Mouse (Mus musculus): Measurements from ENCODE around the gene Cop1.
A peak's percentile ranks its signal among the peaks of the same experiment; 100 is the strongest.

Cop1 gene

DNA sequence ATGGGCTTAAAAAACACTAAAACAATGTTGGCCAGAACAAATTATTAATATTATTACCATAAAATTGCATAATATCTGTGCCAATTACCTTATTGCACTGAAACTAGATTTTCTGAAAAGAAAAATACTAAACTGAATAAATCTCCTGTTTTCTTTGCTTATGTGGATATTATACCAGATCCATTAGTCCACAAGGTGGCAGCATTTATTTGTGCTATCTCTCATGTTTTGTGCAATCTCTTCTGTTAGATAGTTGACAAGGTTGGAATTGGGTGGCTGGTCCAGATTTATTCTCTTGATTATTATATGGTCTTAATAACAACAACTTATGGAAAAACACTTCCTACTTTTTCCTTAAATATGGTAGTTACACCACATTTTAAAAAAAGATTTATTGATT, 58.1 kb downstream of the Cop1 start:
- DNase-seq (ENCODE audit: low spot score), result no peak

- no peak for DNase-seq (ENCODE audit: low spot score)
Observed at GRCm38 (mm10) chr1:159290859-159291258, 58.7 kb downstream of the Cop1 start.

DNA sequence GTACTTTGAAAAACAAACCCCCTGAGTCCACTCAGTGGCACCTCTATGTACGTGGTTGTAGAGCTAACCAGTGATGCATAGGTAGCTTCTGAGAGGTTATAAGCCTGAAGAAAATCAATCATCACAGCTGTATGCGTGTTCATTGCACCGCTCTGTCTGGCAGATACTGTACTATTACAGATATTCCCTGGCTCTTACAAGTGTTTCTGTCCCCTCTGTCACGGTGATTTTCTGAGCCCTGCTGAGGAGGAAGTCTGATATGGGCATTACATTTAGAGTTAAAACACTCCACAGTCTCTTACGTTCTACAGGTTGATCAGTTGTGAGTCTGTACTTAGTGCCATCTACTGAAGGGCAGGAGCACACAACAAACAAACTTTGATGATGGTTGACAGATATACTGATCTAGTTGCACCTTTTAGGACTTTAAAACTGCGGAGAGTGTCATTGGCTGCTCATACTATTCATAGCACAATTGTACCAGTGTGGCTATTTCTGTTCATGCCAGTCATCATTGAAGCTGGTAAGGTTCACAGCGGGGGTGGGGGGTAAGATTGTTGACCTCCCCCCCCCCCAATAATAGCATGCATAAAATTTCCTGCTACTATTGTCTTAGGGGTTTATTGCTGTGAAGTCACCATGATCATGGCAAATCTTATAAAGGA, 69.4 kb downstream of the Cop1 start:
- DNase-seq (ENCODE audit: low spot score), result no peak

DNA sequence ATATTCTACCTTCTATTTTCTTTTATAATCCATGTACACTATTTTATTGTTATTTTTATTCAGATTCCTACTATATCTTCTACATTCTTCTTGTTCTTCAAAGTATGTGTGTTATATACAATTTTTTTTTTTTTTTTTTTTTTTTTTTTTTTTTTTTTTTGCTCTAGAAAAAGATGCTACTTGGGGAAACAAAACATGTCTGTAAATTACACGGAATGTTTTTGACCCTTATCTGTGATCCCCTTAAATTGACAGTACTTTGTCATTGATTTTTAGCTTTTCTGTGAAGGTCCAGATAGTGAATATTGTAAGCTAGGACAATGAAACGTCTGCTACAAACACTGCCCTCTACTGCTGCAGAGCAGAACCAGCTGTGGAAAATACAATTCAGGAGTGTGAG, 81.5 kb downstream of the Cop1 start:
- DNase-seq (ENCODE audit: low spot score), result no peak

DNA sequence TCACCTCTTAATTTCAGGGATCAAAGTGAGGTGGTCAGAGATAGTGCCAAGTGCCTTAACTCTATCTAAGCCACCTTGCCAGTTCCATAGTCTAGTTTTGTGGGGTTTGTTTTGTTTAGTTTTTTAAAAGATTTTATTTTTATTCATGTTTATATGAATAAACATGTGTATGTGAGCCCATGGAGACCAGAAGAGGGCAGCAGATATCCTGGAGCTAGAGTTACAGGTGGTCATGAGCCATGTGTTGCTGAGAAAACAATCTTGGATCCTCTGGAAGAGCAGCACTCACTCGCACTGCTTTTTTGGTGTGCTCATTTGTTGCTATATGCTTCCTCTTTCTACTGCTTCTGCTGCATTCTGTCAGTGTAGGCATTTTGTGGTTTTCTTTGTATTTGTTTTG, 90.5 kb downstream of the Cop1 start:
- no peak for DNase-seq (ENCODE audit: low spot score)

- no peak for DNase-seq (ENCODE audit: low spot score)
Observed at GRCm38 (mm10) chr1:159331008-159331407, 98.9 kb downstream of the Cop1 start.

DNA sequence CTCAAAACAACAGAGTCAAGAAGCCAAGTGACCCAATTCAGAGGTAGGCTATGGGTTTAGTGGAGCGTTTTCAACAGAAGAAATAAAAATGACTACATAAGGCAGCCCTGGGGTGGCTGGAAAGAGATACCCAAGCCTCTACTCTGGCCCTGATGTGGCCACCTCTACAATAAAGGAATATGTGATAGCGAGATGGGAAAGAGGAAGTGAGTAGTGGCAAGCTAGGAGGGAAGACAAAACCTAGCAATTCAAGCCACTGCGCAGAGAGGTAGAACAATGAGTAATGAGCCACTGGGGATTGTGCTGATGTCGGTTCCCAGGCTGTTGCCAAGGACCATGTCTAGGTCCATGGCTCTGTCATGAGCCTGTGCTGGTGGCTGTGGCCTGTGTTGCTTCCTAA, 102.0 kb downstream of the Cop1 start:
- no peak for DNase-seq (ENCODE audit: low spot score)

DNA sequence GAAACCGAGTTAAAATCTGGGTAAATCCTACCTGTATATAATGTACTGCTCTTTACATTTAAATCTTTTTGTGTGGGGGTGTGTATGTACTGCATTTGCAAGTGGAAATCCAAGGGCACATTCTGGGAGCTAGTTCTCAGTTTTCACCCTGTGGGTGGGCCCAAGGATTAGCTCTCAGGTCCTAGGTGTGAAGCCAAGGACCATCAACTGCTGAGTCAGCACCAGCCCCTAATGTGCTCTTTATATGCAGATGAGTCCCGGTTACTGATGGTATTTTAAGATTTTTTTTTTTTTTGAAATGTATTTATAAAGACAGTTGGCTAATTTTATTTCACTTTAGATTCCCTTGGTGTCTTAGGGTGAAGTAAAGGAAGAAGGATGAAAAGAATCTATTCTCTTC, 110.2 kb downstream of the Cop1 start:
- no peak for DNase-seq (ENCODE audit: low spot score)

DNA sequence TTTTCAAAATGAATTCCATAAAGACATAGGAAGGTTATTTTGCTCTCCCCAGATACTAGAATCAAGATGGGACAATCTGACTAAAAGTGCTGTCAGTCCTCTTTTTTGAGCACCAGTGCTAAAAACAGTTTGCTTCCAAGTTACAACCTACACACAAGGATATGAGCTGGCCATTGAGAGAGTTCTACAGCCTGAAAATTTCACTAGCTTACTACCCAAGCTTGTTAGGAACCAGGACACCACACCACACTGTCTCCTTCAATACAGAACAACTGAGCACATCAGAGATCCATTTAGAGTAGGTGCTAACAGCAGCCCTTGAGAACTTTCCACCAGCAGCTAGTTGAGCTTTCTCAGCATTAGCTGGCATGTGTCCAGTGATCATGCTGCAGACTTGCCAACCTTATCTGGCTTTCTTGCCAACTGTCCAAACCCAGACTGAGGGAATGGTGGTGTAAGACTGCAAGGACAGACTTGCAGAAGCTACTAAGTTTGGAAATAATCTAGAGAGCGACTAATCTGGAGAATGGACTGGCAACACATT, 123.0 kb downstream of the Cop1 start:
- peak; percentile 8 for DNase-seq (ENCODE audit: low spot score)

DNA sequence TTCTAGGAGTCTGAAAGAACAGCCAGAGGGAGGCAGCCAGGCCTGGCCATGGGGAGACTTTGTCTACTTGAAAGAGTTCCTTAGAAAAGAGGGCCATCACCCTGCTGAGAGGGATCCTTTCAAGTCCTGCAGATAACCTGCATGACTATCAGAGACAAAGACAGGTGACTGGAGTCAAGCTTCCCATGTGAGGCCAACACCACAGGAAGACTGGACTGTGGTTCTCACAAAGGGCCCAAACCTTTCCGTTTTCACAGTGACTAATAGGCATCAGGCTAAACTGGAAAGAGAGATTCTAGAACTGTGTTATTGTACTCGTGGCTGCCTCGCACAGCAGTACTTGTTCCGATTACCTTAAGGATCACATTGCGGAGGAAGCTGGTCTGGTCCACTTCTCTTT, 126.6 kb downstream of the Cop1 start:
- DNase-seq (ENCODE audit: low spot score), result no peak

- no peak for DNase-seq (ENCODE audit: low spot score)
Observed at GRCm38 (mm10) chr1:159371881-159372390, 139.8 kb downstream of the Cop1 start.

- no peak for DNase-seq (ENCODE audit: low spot score)
Observed at GRCm38 (mm10) chr1:159382218-159382617, 150.1 kb downstream of the Cop1 start.

- no peak for DNase-seq (ENCODE audit: low spot score)
Observed at GRCm38 (mm10) chr1:159382916-159383315, 150.8 kb downstream of the Cop1 start.

GRCm38 (mm10) chr1:159386458-159386857, 154.3 kb downstream of the Cop1 start:
- DNase-seq (ENCODE audit: low spot score), result no peak

- DNase-seq (ENCODE audit: low spot score), result no peak
Observed at GRCm38 (mm10) chr1:159388565-159389024, 156.5 kb downstream of the Cop1 start.

DNA sequence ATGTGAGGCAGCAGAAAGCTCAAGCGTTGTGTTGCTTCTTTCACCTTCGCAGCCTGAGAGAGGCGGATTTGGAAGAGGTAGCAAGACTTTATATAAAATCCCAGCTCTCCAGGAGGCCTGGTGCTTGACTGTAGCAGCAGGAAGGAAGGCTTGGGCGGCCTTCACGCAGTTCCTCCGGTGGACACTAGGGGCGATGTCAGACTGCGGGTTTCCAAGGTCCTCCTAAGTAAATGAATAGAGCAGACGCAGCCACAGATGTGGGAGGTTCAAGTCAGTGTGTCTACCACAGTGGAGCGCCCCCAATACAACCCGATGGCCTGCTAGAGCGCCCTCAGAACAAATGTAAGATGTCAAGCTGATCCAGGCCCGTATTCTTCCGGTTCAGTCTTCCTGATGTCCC, 157.9 kb downstream of the Cop1 start:
- peak; percentile 70 for DNase-seq (ENCODE audit: low spot score)

GRCm38 (mm10) chr1:159392667-159393066, 160.5 kb downstream of the Cop1 start:
- DNase-seq (ENCODE audit: low spot score), result no peak

DNA sequence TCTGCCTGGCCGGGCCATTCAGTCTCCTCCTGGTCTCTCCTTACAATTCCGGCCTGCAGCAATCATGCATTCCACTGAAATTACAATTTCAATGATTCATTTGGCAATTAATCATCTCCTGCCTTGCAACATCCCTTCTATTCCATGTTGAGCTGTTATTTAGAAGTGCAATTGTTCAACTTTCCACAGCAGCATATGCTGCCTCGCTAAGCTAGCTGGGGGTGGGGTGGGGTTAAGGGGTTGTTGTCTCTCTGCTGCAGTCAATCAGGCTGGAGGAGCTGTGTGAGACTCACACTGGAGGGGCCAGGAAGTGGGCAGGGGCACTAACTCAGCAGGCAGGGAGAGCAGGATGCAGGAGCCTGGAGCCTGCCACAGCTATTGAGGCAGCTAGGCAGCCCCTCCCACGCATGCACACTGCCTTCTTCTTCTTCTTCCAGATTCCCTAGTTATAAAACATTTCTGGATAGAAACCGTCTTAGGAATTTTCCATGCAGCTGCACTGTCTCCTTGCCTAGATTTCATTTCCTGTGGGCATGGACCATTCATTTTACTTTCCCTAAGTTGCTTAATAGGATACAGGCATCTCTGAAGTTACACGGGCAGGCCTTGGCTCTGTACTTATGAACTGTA, 161.1 kb downstream of the Cop1 start:
- peak; percentile 49 for DNase-seq (ENCODE audit: low spot score)

DNA sequence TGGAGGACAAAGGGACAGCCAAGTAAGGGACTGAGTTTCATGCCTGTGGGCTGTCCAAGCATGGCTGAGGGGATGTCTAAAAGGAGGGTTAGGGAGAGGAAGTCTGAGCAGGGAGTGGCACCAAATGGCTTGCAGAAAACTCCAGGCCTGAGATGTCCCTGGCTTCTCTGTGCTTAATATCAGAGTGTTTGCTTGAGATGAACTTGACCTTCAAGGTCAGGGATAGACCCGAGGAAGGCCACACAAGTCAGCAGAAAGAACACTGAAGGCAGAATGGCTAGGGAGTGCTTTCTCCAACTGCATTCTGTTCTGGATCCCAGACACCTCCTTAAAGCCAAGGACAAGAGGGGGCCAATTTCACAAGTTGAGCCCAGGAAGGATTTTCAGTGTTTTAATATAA, 161.8 kb downstream of the Cop1 start:
- DNase-seq (ENCODE audit: low spot score), result no peak

GRCm38 (mm10) chr1:159396515-159396914, 164.4 kb downstream of the Cop1 start:
- no peak for DNase-seq (ENCODE audit: low spot score)

Measured in lung, postnatal 25 days (tissue).